ENCODE assay signal across 20 mouse cellular contexts in the genomic region with DNA sequence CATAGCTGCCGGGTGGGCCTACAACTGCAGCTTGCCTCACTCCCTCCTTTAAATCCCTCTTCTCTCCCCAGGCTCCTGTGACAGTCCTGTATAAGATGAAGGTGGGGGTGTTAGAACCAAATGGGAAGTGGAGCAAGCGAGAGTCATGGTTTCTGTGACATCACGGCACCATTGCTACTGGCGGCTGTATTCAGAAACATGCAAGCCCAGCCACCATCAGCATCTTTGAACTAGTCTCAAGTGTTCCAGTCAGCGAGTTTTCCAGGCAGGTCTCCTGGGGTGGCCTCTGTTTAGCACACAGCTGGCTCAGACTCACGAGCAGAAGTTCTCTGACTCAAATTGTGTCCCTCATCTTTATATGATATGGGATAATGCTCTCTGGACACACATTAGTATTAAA.
"Had no signal": no experiment of that assay in that cellular context is flagged by ENCODE, and none has a peak within 500 bp of the region (broad histone marks: within the 10 kb centered on the region; RNA-seq: fewer than 3 reads in every experiment).

No protein-coding gene starts in this region.

- DNase-seq: lung, adult 18-20 months; lung, embryonic 14.5 days; lung, postnatal 10 days; lung, postnatal 4 days; midbrain, embryonic 14.5 days; retina, postnatal 1 day; right cerebral cortex, adult 18-20 months; right cerebral cortex, postnatal 25 days; right cerebral cortex, postnatal 4 days; thymus, adult 2 months; thymus, postnatal 25 days; thymus, postnatal 4 days had no signal

- H3K27ac ChIP-seq: midbrain, embryonic 10.5 days; midbrain, embryonic 12.5 days; neural tube, embryonic 13.5 days; neural tube, embryonic 15.5 days; stomach, embryonic 15.5 days; stomach, postnatal 0 days had no signal

- H3K27me3 ChIP-seq: midbrain, embryonic 12.5 days; neural tube, embryonic 13.5 days; neural tube, embryonic 15.5 days; stomach, embryonic 15.5 days had no signal

- H3K9ac ChIP-seq: lung, embryonic 14.5 days; midbrain, embryonic 12.5 days; neural tube, embryonic 13.5 days; neural tube, embryonic 15.5 days; stomach, embryonic 15.5 days had no signal

- H3K36me3 ChIP-seq: midbrain, embryonic 10.5 days; midbrain, embryonic 12.5 days; neural tube, embryonic 13.5 days; neural tube, embryonic 15.5 days; stomach, embryonic 15.5 days had no signal

- H3K4me2 ChIP-seq: lung, embryonic 14.5 days; midbrain, embryonic 12.5 days; neural tube, embryonic 13.5 days; neural tube, embryonic 15.5 days; stomach, embryonic 15.5 days had no signal

- H3K4me1 ChIP-seq: midbrain, embryonic 10.5 days; midbrain, embryonic 12.5 days; neural tube, embryonic 13.5 days; stomach, embryonic 15.5 days had no signal

- ATAC-seq: midbrain, embryonic 16.5 days had no signal

- H3K9me3 ChIP-seq: midbrain, embryonic 10.5 days; midbrain, embryonic 12.5 days; neural tube, embryonic 13.5 days; neural tube, embryonic 15.5 days; stomach, embryonic 15.5 days had no signal

- H3K4me3 ChIP-seq: midbrain, embryonic 10.5 days; midbrain, embryonic 12.5 days; myocyte; neural tube, embryonic 13.5 days; neural tube, embryonic 15.5 days; stomach, embryonic 15.5 days had no signal
